Mouse (Mus musculus): ENCODE results near the gene Cd79b. TPM values are rescaled to one million over a fixed set of nuclear protein-coding genes. Genes with fewer than 3 reads are reported as not detected.

Cd79b gene
- 1,261 to 1,403 TPM (median 1,279 TPM) in 4 replicates for total RNA-seq (2023)

DNA sequence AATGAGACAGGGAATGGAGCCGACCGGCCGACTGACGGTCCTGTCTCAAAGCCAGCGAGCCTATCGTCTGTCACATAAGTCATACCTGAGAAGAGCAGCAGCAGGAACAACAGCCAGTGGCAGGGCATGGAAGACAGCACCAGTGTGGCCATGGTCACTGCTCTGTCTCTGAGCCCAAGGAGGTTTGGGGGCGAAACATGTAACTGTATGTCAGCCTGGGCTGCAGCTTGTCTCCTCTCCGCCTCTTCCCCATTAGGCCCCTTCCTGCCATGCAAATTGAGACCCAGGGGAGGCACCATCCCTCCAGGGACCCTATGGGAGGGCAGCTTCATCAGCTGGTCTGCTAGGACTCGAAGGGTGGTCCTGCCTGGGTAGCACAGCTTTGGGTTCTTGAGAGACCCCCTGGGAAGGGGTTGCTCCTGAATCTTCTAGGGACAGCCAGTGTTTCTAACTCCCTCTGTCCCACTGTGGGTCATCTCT is at the start of gene Cd79b:
TSS of gene Cd79b (minus strand) at position 430 of the 480 bp plus-strand sequence.

DNA sequence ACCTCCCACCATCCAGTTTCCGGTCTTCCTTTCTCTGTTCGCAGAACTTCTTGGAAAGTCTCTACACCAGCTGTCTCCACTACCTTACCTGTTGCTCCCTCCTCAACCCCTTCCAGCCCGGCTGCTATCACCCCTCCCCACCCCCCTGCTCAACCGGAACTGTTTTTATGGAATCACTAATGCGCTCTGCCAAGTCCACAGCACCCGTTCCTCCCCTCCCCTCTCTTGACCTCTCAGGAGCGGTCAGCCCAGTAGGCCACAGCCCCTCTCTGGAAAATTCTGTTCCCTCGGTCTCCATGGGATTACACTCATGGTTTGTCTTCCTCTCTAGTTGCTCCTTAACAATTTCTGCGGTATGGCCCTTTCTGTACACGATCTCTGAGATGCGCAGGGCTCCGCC is 38.6 kb upstream of the Cd79b start, which contains the start of gene Scn4a:
TSS of gene Scn4a (minus strand) at position 101 of the 400 bp plus-strand sequence.

DNA sequence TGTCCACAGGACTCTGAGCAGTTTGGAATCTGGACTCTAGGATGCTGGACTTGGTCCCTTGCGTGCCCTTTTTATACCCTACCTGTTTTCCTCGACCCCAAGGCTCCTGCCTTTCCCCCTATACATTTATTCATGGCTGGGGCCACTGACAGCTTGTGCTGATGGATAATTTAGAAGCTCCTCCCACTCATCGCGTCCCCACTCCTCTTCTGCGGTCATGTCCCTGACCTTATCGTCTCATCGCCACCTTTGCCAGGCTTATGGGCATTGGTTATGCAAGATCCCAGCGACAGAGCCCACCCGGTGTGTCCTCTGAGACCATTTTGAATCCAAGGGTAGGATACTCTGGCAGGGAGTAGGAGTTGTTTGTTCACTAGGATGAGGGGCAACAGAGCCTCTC is 12.8 kb downstream of the Cd79b start, which contains the start of gene Gh:
TSS of gene Gh (minus strand) at position 101 of the 400 bp plus-strand sequence.

DNA sequence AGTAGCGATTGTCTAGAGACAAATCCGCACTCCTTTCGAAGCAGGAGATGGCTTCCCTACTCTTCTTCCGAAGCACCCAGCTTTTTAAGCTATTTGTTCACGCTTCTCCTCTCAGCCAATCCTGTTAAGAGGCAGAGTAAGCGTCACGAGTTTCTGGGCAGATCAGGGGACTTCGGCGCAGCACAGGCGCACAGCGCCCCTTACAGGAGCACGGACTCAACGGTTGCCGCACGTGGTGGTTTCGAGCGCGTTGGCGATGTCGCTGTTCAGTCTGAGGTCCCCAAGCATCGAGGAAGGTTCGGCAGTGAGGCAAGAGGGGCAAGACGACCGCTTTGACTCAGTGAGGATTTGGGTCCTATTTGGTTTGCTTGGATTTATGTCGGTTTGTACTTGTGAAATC is 38.1 kb downstream of the Cd79b start, which contains the start of gene Tcam1:
TSS of gene Tcam1 (plus strand) at position 219 of the 400 bp plus-strand sequence.

DNA sequence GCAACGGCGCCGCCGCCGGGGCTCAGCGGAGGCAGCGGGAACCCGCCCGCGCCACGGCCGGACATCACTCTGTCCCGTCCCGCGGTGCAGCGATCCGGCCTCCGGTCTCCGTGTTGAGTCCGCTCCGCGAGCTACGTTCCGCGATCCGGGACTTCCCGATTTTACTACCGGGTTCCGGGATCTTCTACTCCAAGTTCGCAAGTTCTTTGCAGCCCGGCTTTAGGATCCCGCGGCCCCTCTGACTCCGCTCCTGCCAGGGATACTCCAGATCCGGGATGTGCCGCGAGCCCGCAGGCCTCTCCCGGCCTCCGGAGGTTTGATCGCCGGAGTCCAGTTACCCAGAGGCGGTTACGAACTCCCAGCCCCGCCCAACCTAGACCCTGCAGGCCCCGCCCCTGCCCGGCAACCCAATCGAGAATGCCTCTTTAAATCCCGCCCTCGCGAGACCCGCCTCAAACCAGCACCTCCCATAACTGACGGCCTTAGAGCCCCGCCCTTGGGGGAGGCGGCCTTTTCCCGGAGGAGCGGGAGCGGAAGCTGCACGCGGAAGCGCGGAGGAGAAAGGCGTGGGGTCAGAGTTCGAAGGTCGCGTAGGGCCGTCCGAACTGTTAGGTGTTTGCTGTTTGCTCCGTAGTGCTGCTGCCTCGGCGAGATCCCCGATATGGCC is 41.8 kb downstream of the Cd79b start, which contains the start of gene Smarcd2:
TSS of gene Smarcd2 (minus strand) at position 329 of the 667 bp plus-strand sequence.

Other genes with a start within 250 kb of the Cd79b start
- gene Taco1, start 248.7 kb downstream of the Cd79b start, total RNA-seq (2023), result 6.9 to 9.6 TPM (median 8.7 TPM) in 4 replicates
- 123 to 133 TPM (median 131 TPM) in 4 replicates for gene Map3k3, start 230.1 kb downstream of the Cd79b start, total RNA-seq (2023)
- 6.0 to 12.4 TPM (median 8.7 TPM) in 4 replicates for gene Gm10840, start 153.9 kb downstream of the Cd79b start, total RNA-seq (2023)
- gene Limd2, start 153.9 kb downstream of the Cd79b start, total RNA-seq (2023), result 449 to 469 TPM (median 459 TPM) in 4 replicates
- gene Strada, start 112.6 kb downstream of the Cd79b start, total RNA-seq (2023), result 40.6 to 45.5 TPM (median 44.0 TPM) in 4 replicates
- gene Ccdc47, start 98.4 kb downstream of the Cd79b start, total RNA-seq (2023), result 34.5 to 46.0 TPM (median 40.2 TPM) in 4 replicates
- 62.9 to 70.1 TPM (median 66.8 TPM) in 4 replicates for gene Ddx42, start 97.8 kb downstream of the Cd79b start, total RNA-seq (2023)
- 56.4 to 76.1 TPM (median 69.5 TPM) in 4 replicates for gene Ftsj3, start 58.7 kb downstream of the Cd79b start, total RNA-seq (2023)
- 48.0 to 55.8 TPM (median 52.8 TPM) in 4 replicates for gene Psmc5, start 58.6 kb downstream of the Cd79b start, total RNA-seq (2023)
- 139 to 173 TPM (median 145 TPM) in 4 replicates for gene Smarcd2, start 41.8 kb downstream of the Cd79b start, total RNA-seq (2023)
- 0.32 to 0.42 TPM (median 0.41 TPM) in 3 of 4 replicates, not detected in the other for gene Tcam1, start 38.1 kb downstream of the Cd79b start, total RNA-seq (2023)
- 8.6 to 12.0 TPM (median 11.0 TPM) in 4 replicates for gene Gh, start 12.9 kb downstream of the Cd79b start, total RNA-seq (2023)
- 17.0 to 20.9 TPM (median 18.2 TPM) in 4 replicates for gene Scn4a, start 38.5 kb upstream of the Cd79b start, total RNA-seq (2023)
- gene Prr29, start 50.7 kb upstream of the Cd79b start, total RNA-seq (2023), result not detected in 4 replicates
- 73.9 to 83.6 TPM (median 78.4 TPM) in 4 replicates for gene Icam2, start 73.3 kb upstream of the Cd79b start, total RNA-seq (2023)
- 11.1 to 13.5 TPM (median 11.6 TPM) in 4 replicates for gene Ern1, start 173.1 kb upstream of the Cd79b start, total RNA-seq (2023)